Mouse (Mus musculus) spleen, adult 2 months (tissue): ENCODE data around the gene Uba6.

Source experiments
- CTCF ChIP-seq: fragments of 200-500 bp; IDR thresholded peaks from 2 replicates; pipeline ENCODE4 v1.5.1; 2011; ENCODE audit warnings: mild to moderate bottlenecking, inconsistent platforms; ENCODE audit not compliant: insufficient read depth, insufficient read length, insufficient replicate concordance; ENCODE audit errors: extremely low read depth
- POLR2A ChIP-seq: fragments of 200-500 bp; IDR thresholded peaks from 2 replicates; pipeline ENCODE4 v1.6.1; 2011; ENCODE audit warnings: low read depth, low read length, inconsistent platforms

GRCm38 (mm10) chr5:86069121-86069520 is 103.5 kb downstream of the Uba6 start:
- TF ChIP-seq CTCF (no peak), POLR2A (no peak)
